In the genomic region with DNA sequence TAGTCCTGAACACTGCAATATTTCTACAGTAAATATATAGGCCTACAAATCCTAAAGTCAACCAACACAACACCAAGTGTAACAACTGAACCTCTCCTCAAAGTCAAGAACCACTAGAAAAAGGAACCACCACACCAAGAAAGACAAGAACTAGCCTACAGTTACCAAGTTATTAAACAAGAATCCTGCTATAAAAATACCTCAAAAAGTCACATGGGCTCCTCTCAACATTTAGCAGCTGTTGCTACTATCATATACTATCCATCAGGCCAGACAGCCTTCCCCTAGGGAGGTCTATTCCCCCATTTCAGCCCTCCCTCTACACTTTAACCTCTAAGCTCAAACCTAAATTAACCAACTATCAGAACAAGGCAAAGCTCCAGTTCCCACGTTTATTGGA, we compare ENCODE assay signal across 7 mouse cellular contexts. TPM values are rescaled to one million over a fixed set of nuclear protein-coding genes. Genes with fewer than 3 reads are reported as not detected.
DNase-seq lines count a peak whose midpoint lies in the region; ATAC-seq and TF ChIP-seq lines count a peak whose summit lies in the region.

No protein-coding gene starts in this region.

- TF ChIP-seq EP300 in lung, postnatal 0 days (IDR thresholded peaks at IDR 0.05) = no peak

- H3K9ac ChIP-seq in lung, postnatal 0 days (replicated peaks; ENCODE audit: low read depth) = no peak overlapping the region
- H3K9ac ChIP-seq in limb, embryonic 13.5 days = peak overlapping the region; percentile 99
- peak overlapping the region; percentile 54; the same call in 1 of the 2 replicates for H3K9ac ChIP-seq in stomach, embryonic 16.5 days (ENCODE audit: low read length)

- WGBS in lung, postnatal 0 days = 3% methylated on average over 1 of the region's 1 CpGs
- WGBS in forebrain, embryonic 10.5 days = 15% methylated on average over 1 of the region's 1 CpGs
- 5% methylated on average over 1 of the region's 1 CpGs for WGBS in limb, embryonic 13.5 days
- WGBS in stomach, embryonic 16.5 days = 2% methylated on average over 1 of the region's 1 CpGs

- H3K9me3 ChIP-seq in lung, postnatal 0 days (ENCODE audit: low read length) = no peaks in the 10 kb centered on the region
- H3K9me3 ChIP-seq in forebrain, embryonic 10.5 days = no peaks in the 10 kb centered on the region
- no peaks in the 10 kb centered on the region for H3K9me3 ChIP-seq in limb, embryonic 13.5 days
- no peaks in the 10 kb centered on the region for H3K9me3 ChIP-seq in stomach, embryonic 16.5 days (replicated peaks; ENCODE audit: control insufficient read depth, low read length)

- H3K27me3 ChIP-seq in lung, postnatal 0 days (replicated peaks; ENCODE audit: insufficient read depth, low read length) = no peaks in the 10 kb centered on the region
- peaks cover 8% of the 10 kb centered on the region for H3K27me3 ChIP-seq in forebrain, embryonic 10.5 days (ENCODE audit: poor library complexity, severe bottlenecking)
- no peaks in the 10 kb centered on the region for H3K27me3 ChIP-seq in limb, embryonic 13.5 days
- H3K27me3 ChIP-seq in stomach, embryonic 16.5 days (ENCODE audit: control insufficient read depth, insufficient read depth, low read length) = no peaks in the 10 kb centered on the region

- H3K36me3 ChIP-seq in lung, postnatal 0 days (ENCODE audit: insufficient read depth, low read length) = no peaks in the 10 kb centered on the region; the same call in 1 of the 2 replicates
- H3K36me3 ChIP-seq in forebrain, embryonic 10.5 days (replicated peaks) = peaks cover 52% of the 10 kb centered on the region
- H3K36me3 ChIP-seq in limb, embryonic 13.5 days = peaks cover 21% of the 10 kb centered on the region
- 0 out of 2 replicates have a peak, but pooled peaks cover 9% of the 10 kb centered on the region for H3K36me3 ChIP-seq in stomach, embryonic 16.5 days (ENCODE audit: control insufficient read depth, insufficient read depth, low read length)

- H3K4me3 ChIP-seq in lung, postnatal 0 days (ENCODE audit: low read depth, low read length) = peak overlapping the region; percentile 93; the same call in 1 of the 2 replicates
- H3K4me3 ChIP-seq in forebrain, embryonic 10.5 days = peak overlapping the region; percentile 99
- H3K4me3 ChIP-seq in limb, embryonic 13.5 days = peak overlapping the region; percentile 99
- H3K4me3 ChIP-seq in stomach, embryonic 16.5 days (replicated peaks; ENCODE audit: low read length) = peak overlapping the region; percentile 95

- no peak for ATAC-seq in lung, postnatal 0 days
- no peak for ATAC-seq in limb, embryonic 13.5 days (ENCODE audit: low FRiP score, low read depth)
- ATAC-seq in stomach, embryonic 16.5 days (ENCODE audit: insufficient read depth, low FRiP score) = no peak

- H3K4me2 ChIP-seq in lung, postnatal 0 days (replicated peaks; ENCODE audit: low read depth, low read length) = peak overlapping the region; percentile 90
- peak overlapping the region; percentile 91 for H3K4me2 ChIP-seq in limb, embryonic 13.5 days (replicated peaks)
- peak overlapping the region; percentile 89 for H3K4me2 ChIP-seq in stomach, embryonic 16.5 days (ENCODE audit: low read depth, low read length)

- TF ChIP-seq CTCF in lung, postnatal 0 days (IDR thresholded peaks at IDR 0.05) = no peak

- H3K27ac ChIP-seq in lung, postnatal 0 days (ENCODE audit: low read length) = no peak overlapping the region
- no peak overlapping the region for H3K27ac ChIP-seq in forebrain, embryonic 10.5 days
- no peak overlapping the region for H3K27ac ChIP-seq in limb, embryonic 13.5 days
- H3K27ac ChIP-seq in stomach, embryonic 16.5 days (ENCODE audit: low read length) = no peak overlapping the region

- H3K4me1 ChIP-seq in lung, postnatal 0 days (ENCODE audit: insufficient read depth, low read depth, low read length) = peaks cover 8% of the 10 kb centered on the region; the same call in 1 of the 2 replicates
- peaks cover 33% of the 10 kb centered on the region for H3K4me1 ChIP-seq in forebrain, embryonic 10.5 days
- peaks cover 21% of the 10 kb centered on the region for H3K4me1 ChIP-seq in limb, embryonic 13.5 days
- peaks cover 5% of the 10 kb centered on the region for H3K4me1 ChIP-seq in stomach, embryonic 16.5 days (ENCODE audit: control insufficient read depth, insufficient read depth, low read length)

- peak; percentile 15 for DNase-seq in lung, postnatal 0 days (ENCODE audit: low spot score)
- no peak for DNase-seq in lung, postnatal 36 days
- DNase-seq in forebrain, embryonic 10.5 days (ENCODE audit: extremely low spot score, low spot score) = no peak
- no peak for DNase-seq in urinary bladder, postnatal 4 days (ENCODE audit: low spot score in 2 of 2)
- no peak for DNase-seq in spleen, adult 18-20 months

RNA-seq across cellular contexts. Expression of a gene that starts 2.3 kb away (rescaled TPM):
- 36.0 and 38.8 TPM in 2 replicates for polyA plus RNA-seq in lung, postnatal 0 days (2015; fragmentation: Nextera tagmentation; extraction: Ambion mirVana)
- 139 and 142 TPM in 2 replicates for polyA plus RNA-seq in forebrain, embryonic 10.5 days (2016; fragmentation: Nextera tagmentation; extraction: Ambion mirVana)
- 114 TPM in 2 replicates for polyA plus RNA-seq in limb, embryonic 13.5 days (2015; fragmentation: Nextera tagmentation; extraction: Ambion mirVana)
- polyA plus RNA-seq in stomach, embryonic 16.5 days (2015; fragmentation: Nextera tagmentation; extraction: Ambion mirVana) = 79.8 and 87.4 TPM in 2 replicates

RNA-seq across cellular contexts. Expression of a gene that starts 23.7 kb away (rescaled TPM):
- polyA plus RNA-seq in lung, postnatal 0 days (2015; fragmentation: Nextera tagmentation; extraction: Ambion mirVana) = not detected in 2 replicates
- polyA plus RNA-seq in forebrain, embryonic 10.5 days (2016; fragmentation: Nextera tagmentation; extraction: Ambion mirVana) = 0.48 and 1.1 TPM in 2 replicates
- polyA plus RNA-seq in limb, embryonic 13.5 days (2015; fragmentation: Nextera tagmentation; extraction: Ambion mirVana) = 0.41 and 0.94 TPM in 2 replicates
- 0.40 and 1.2 TPM in 2 replicates for polyA plus RNA-seq in stomach, embryonic 16.5 days (2015; fragmentation: Nextera tagmentation; extraction: Ambion mirVana)

RNA-seq across cellular contexts. Expression of a gene that starts 41.4 kb away (rescaled TPM):
- 20.3 and 23.3 TPM in 2 replicates for polyA plus RNA-seq in lung, postnatal 0 days (2015; fragmentation: Nextera tagmentation; extraction: Ambion mirVana)
- 20.3 and 21.5 TPM in 2 replicates for polyA plus RNA-seq in forebrain, embryonic 10.5 days (2016; fragmentation: Nextera tagmentation; extraction: Ambion mirVana)
- 21.9 and 22.8 TPM in 2 replicates for polyA plus RNA-seq in limb, embryonic 13.5 days (2015; fragmentation: Nextera tagmentation; extraction: Ambion mirVana)
- 35.6 and 36.0 TPM in 2 replicates for polyA plus RNA-seq in stomach, embryonic 16.5 days (2015; fragmentation: Nextera tagmentation; extraction: Ambion mirVana)
